Mouse (Mus musculus) stomach, embryonic 14.5 days (tissue): ENCODE results near the gene Mon2. TPM values are rescaled to one million over a fixed set of nuclear protein-coding genes. Genes with fewer than 3 reads are reported as not detected.

ENCODE experiments used
- ATAC-seq: fragments of 200-750 bp; cut with Nextera tagmentation; 2 replicates; pipeline ENCODE4 v1.8.0; 2017; ENCODE audit warnings: low read depth, moderate TSS enrichment; ENCODE audit not compliant: insufficient number of reproducible peaks, insufficient read depth, low FRiP score
- H3K27ac ChIP-seq: fragments of 300-500 bp; sonication (generic); 2 replicates; pipeline ENCODE4 v1.5.1; 2014; ENCODE audit warnings: mild to moderate bottlenecking, low read length, moderate library complexity, mixed read lengths
- H3K27me3 ChIP-seq: fragments of 300-500 bp; sonication (generic); 2 replicates; pipeline ENCODE4 v1.6.1; 2014; ENCODE audit warnings: low read length, control low read depth, mixed read lengths; ENCODE audit not compliant: control insufficient read depth, insufficient read depth
- H3K36me3 ChIP-seq: fragments of 300-500 bp; sonication (generic); 2 replicates; pipeline ENCODE4 v1.6.1; 2014; ENCODE audit warnings: mild to moderate bottlenecking, control low read depth, low read length, moderate library complexity, mixed read lengths; ENCODE audit not compliant: control insufficient read depth, insufficient read depth
- H3K4me1 ChIP-seq: fragments of 300-500 bp; sonication (generic); 2 replicates; pipeline ENCODE4 v1.6.1; 2014; ENCODE audit warnings: low read length, control low read depth, mixed read lengths; ENCODE audit not compliant: control insufficient read depth, insufficient read depth
- H3K4me2 ChIP-seq: fragments of 300-500 bp; sonication (generic); replicated peaks from 2 replicates; pipeline ENCODE4 v1.6.1; 2014; ENCODE audit warnings: low read depth, low read length, control low read depth
- H3K4me3 ChIP-seq: fragments of 300-500 bp; sonication (generic); 2 replicates; pipeline ENCODE4 v1.5.1; 2014; ENCODE audit warnings: low read depth, low read length, control low read depth
- H3K9ac ChIP-seq: fragments of 300-500 bp; sonication (generic); replicated peaks from 2 replicates; pipeline ENCODE4 v1.6.1; 2014; ENCODE audit warnings: low read depth, mild to moderate bottlenecking, control low read depth, low read length, moderate library complexity, mixed read lengths
- H3K9me3 ChIP-seq: fragments of 300-500 bp; sonication (generic); 2 replicates; pipeline ENCODE4 v1.6.1; 2016; ENCODE audit warnings: low read depth, low read length, control low read depth; ENCODE audit not compliant: control insufficient read depth
- WGBS: fragments of 180-500 bp; shearing (Covaris S2); extraction: QIAGEN DNeasy Blood & Tissue Kit; methylation state at CpG from one replicate; pipeline ENCODE4 v1.1.7; 2014; 5-methylcytosine and 5-hydroxymethylcytosine counted together
- polyA plus RNA-seq: library from polyadenylated mRNA; unstranded; fragments of >200 nt; fragmentation: Nextera tagmentation; extraction: Ambion mirVana; gene quantifications from 2 replicates; pipeline ENCODE4 v1.2.1, GENCODE M21; 2014

Mon2 gene
- polyA plus RNA-seq: 34.0 and 44.8 TPM in 2 replicates

- peak; percentile 100 for ATAC-seq
- H3K4me1 ChIP-seq: peaks cover 8% of the 10 kb centered on the region; the same call in 1 of the 2 replicates
- H3K27ac ChIP-seq: peak within 1 kb of the TSS; percentile 61; the same call in 1 of the 2 replicates
- peak within 1 kb of the TSS; percentile 78 for H3K4me2 ChIP-seq
- H3K4me3 ChIP-seq: peak within 1 kb of the TSS; percentile 92
- H3K9ac ChIP-seq: peak within 1 kb of the TSS; percentile 91
- H3K27me3 ChIP-seq: no peaks in the 10 kb centered on the region
- H3K36me3 ChIP-seq: no peaks in the 10 kb centered on the region
- WGBS: under 1% methylated on average over 56 of the region's 58 CpGs
- H3K9me3 ChIP-seq: no peaks in the 10 kb centered on the region
These were observed at the start of gene Mon2 for GRCm38 (mm10) chr10:123076245-123077023. Gene Mon2, minus strand, starts transcription at chr10:123076505.

GRCm38 (mm10) chr10:123120666-123121392 is 44.5 kb upstream of the Mon2 start:
- H3K4me3 ChIP-seq: no peak overlapping the region
- H3K27ac ChIP-seq: no peak overlapping the region
- ATAC-seq: no peak
- H3K9me3 ChIP-seq: no peaks in the 10 kb centered on the region
- H3K4me2 ChIP-seq: no peak overlapping the region
- peaks cover 60% of the 10 kb centered on the region for H3K36me3 ChIP-seq
- no peaks in the 10 kb centered on the region for H3K27me3 ChIP-seq
- H3K4me1 ChIP-seq: no peaks in the 10 kb centered on the region
- H3K9ac ChIP-seq: no peak overlapping the region
- WGBS: 96% methylated on average over 14 of the region's 14 CpGs

- Histone ChIP-seq H3K27me3 (no peaks in the 10 kb centered on the region), H3K36me3 (peaks cover 42% of the 10 kb centered on the region), H3K4me2 (no peak overlapping the region), H3K9me3 (no peaks in the 10 kb centered on the region), H3K27ac (no peak overlapping the region), H3K4me3 (no peak overlapping the region), H3K9ac (no peak overlapping the region), H3K4me1 (no peaks in the 10 kb centered on the region)
- ATAC-seq: no peak
- WGBS: 79% methylated on average over 14 of the region's 14 CpGs
These were observed 40.6 kb upstream of the Mon2 start for GRCm38 (mm10) chr10:123116861-123117260.

GRCm38 (mm10) chr10:123113466-123113865 is 37.2 kb upstream of the Mon2 start:
- no peaks in the 10 kb centered on the region for H3K9me3 ChIP-seq
- H3K4me1 ChIP-seq: no peaks in the 10 kb centered on the region
- no peak overlapping the region for H3K27ac ChIP-seq
- WGBS: 94% methylated on average over 8 of the region's 8 CpGs
- H3K9ac ChIP-seq: no peak overlapping the region
- peaks cover 26% of the 10 kb centered on the region for H3K36me3 ChIP-seq
- H3K4me3 ChIP-seq: no peak overlapping the region
- H3K27me3 ChIP-seq: no peaks in the 10 kb centered on the region
- no peak for ATAC-seq
- H3K4me2 ChIP-seq: no peak overlapping the region

- Histone ChIP-seq H3K9me3 (no peaks in the 10 kb centered on the region), H3K4me2 (no peak overlapping the region), H3K4me1 (no peaks in the 10 kb centered on the region), H3K4me3 (no peak overlapping the region), H3K9ac (no peak overlapping the region), H3K27me3 (no peaks in the 10 kb centered on the region), H3K36me3 (peaks cover 23% of the 10 kb centered on the region), H3K27ac (no peak overlapping the region)
- no peak for ATAC-seq
- WGBS: 93% methylated on average over 9 of the region's 9 CpGs
These were observed 36.5 kb upstream of the Mon2 start for GRCm38 (mm10) chr10:123112787-123113168.

- WGBS: 77% methylated on average over 11 of the region's 11 CpGs
- Histone ChIP-seq H3K9me3 (no peaks in the 10 kb centered on the region), H3K4me1 (no peaks in the 10 kb centered on the region), H3K4me3 (no peak overlapping the region), H3K27me3 (no peaks in the 10 kb centered on the region), H3K4me2 (no peak overlapping the region), H3K9ac (no peak overlapping the region), H3K36me3 (peaks cover 18% of the 10 kb centered on the region), H3K27ac (no peak overlapping the region)
- ATAC-seq: no peak
These were observed 35.9 kb upstream of the Mon2 start for GRCm38 (mm10) chr10:123112056-123112786.

- no peak for ATAC-seq
- no peak overlapping the region for H3K9ac ChIP-seq
- H3K27ac ChIP-seq: no peak overlapping the region
- 80% methylated on average over 11 of the region's 11 CpGs for WGBS
- H3K4me2 ChIP-seq: no peak overlapping the region
- no peaks in the 10 kb centered on the region for H3K9me3 ChIP-seq
- H3K4me1 ChIP-seq: no peaks in the 10 kb centered on the region
- H3K36me3 ChIP-seq: peaks cover 6% of the 10 kb centered on the region; the same call in 1 of the 2 replicates
- H3K27me3 ChIP-seq: no peaks in the 10 kb centered on the region
- no peak overlapping the region for H3K4me3 ChIP-seq
These were observed 34.2 kb upstream of the Mon2 start for GRCm38 (mm10) chr10:123110548-123110947.

GRCm38 (mm10) chr10:123108527-123108926 is 32.2 kb upstream of the Mon2 start:
- no peaks in the 10 kb centered on the region for H3K36me3 ChIP-seq
- H3K9ac ChIP-seq: no peak overlapping the region
- no peaks in the 10 kb centered on the region for H3K4me1 ChIP-seq
- H3K27me3 ChIP-seq: no peaks in the 10 kb centered on the region
- H3K9me3 ChIP-seq: no peaks in the 10 kb centered on the region
- no peak overlapping the region for H3K4me3 ChIP-seq
- H3K27ac ChIP-seq: no peak overlapping the region
- ATAC-seq: no peak
- WGBS: 88% methylated on average over 1 of the region's 1 CpGs
- no peak overlapping the region for H3K4me2 ChIP-seq
